Mouse (Mus musculus): Measurements from ENCODE around the gene Coq10a.
"Not testable (repeated sequence)": the region's sequence is repeated elsewhere in the genome, so short reads cannot be mapped to it uniquely, and the experiment has no call there.

The Coq10a gene

GRCm38 (mm10) chr10:128340257-128340656, 28.5 kb downstream of the Coq10a start:
- DNase-seq = no peak

GRCm38 (mm10) chr10:128338948-128339347, 29.8 kb downstream of the Coq10a start:
- no peak for DNase-seq

GRCm38 (mm10) chr10:128338415-128338814, 30.4 kb downstream of the Coq10a start:
- DNase-seq = no peak

- DNase-seq = peak; percentile 96
Measured at GRCm38 (mm10) chr10:128337306-128338181, 31.3 kb downstream of the Coq10a start, which contains the start of gene Cs. Gene Cs, plus strand, starts transcription at chr10:128337734.

- DNase-seq = no peak
Measured at GRCm38 (mm10) chr10:128336597-128336996, 32.2 kb downstream of the Coq10a start.

- no peak for DNase-seq
Measured at GRCm38 (mm10) chr10:128336195-128336594, 32.6 kb downstream of the Coq10a start.

- DNase-seq = peak; percentile 71
Measured at GRCm38 (mm10) chr10:128335582-128335981, 33.2 kb downstream of the Coq10a start.

- not testable (repeated sequence) for DNase-seq
Measured at GRCm38 (mm10) chr10:128332358-128333249, 36.2 kb downstream of the Coq10a start.

GRCm38 (mm10) chr10:128327610-128328009, 41.2 kb downstream of the Coq10a start:
- no peak for DNase-seq

GRCm38 (mm10) chr10:128326825-128327224, 42.0 kb downstream of the Coq10a start:
- DNase-seq = no peak

GRCm38 (mm10) chr10:128323516-128323915, 45.3 kb downstream of the Coq10a start:
- no peak for DNase-seq

- DNase-seq = peak; percentile 81
Measured at GRCm38 (mm10) chr10:128322141-128323108, 46.4 kb downstream of the Coq10a start, which contains the start of gene Cnpy2. Gene Cnpy2, plus strand, starts transcription at chr10:128322459.

GRCm38 (mm10) chr10:128321641-128322040, 47.2 kb downstream of the Coq10a start:
- no peak for DNase-seq

- DNase-seq = no peak
Measured at GRCm38 (mm10) chr10:128315578-128315977, 53.2 kb downstream of the Coq10a start.
